Mouse (Mus musculus) liver, embryonic 15.5 days (tissue): ENCODE measurements around the gene Olfr467. TPM values are rescaled to one million over a fixed set of nuclear protein-coding genes. Genes with fewer than 3 reads are reported as not detected.
"Not testable (repeated sequence)": the region's sequence is repeated elsewhere in the genome, so short reads cannot be mapped to it uniquely, and the experiment has no call there.

Experiments
- ATAC-seq: fragments of 200-750 bp; cut with Nextera tagmentation; 2 replicates; pipeline ENCODE4 v1.8.0; 2017; ENCODE audit warnings: moderate number of reproducible peaks, mild to moderate bottlenecking, moderate library complexity; ENCODE audit not compliant: insufficient read depth
- H3K27ac ChIP-seq: fragments of 300-500 bp; sonication (generic); replicated peaks from 2 replicates; pipeline ENCODE4 v1.5.1; 2015; ENCODE audit warnings: mild to moderate bottlenecking, inconsistent platforms
- H3K27me3 ChIP-seq: fragments of 300-500 bp; sonication (generic); 2 replicates; pipeline ENCODE4 v1.6.1; 2015; ENCODE audit warnings: mild to moderate bottlenecking, inconsistent platforms
- H3K36me3 ChIP-seq: fragments of 300-500 bp; sonication (generic); replicated peaks from 2 replicates; pipeline ENCODE4 v1.6.1; 2015; ENCODE audit warnings: moderate library complexity, mild to moderate bottlenecking, inconsistent platforms
- H3K4me1 ChIP-seq: fragments of 300-500 bp; sonication (generic); replicated peaks from 2 replicates; pipeline ENCODE4 v1.6.1; 2015; ENCODE audit warnings: inconsistent platforms
- H3K4me2 ChIP-seq: fragments of 300-500 bp; sonication (generic); 2 replicates; pipeline ENCODE4 v1.6.1; 2015; ENCODE audit warnings: moderate library complexity, mild to moderate bottlenecking, inconsistent platforms
- H3K4me3 ChIP-seq: fragments of 300-500 bp; sonication (generic); replicated peaks from 2 replicates; pipeline ENCODE4 v1.5.1; 2015; ENCODE audit warnings: mild to moderate bottlenecking, inconsistent platforms
- H3K9ac ChIP-seq: fragments of 300-500 bp; sonication (generic); 2 replicates; pipeline ENCODE4 v1.6.1; 2015; ENCODE audit warnings: moderate library complexity, mild to moderate bottlenecking, inconsistent platforms
- H3K9me3 ChIP-seq: fragments of 300-500 bp; sonication (generic); replicated peaks from 2 replicates; pipeline ENCODE4 v1.6.1; 2016; ENCODE audit warnings: inconsistent platforms
- WGBS: fragments of 180-500 bp; shearing (Covaris S2); methylation state at CpG from one replicate; pipeline ENCODE4 v1.1.7; 2015; ENCODE audit warnings: mixed read lengths; ENCODE audit not compliant: insufficient replicate concordance; 5-methylcytosine and 5-hydroxymethylcytosine counted together
- polyA plus RNA-seq: library from polyadenylated mRNA; unstranded; fragments of >200 nt; fragmentation: Nextera tagmentation; extraction: Ambion mirVana; gene quantifications from 2 replicates; pipeline ENCODE4 v1.2.1, GENCODE M21; 2015

The Olfr467 gene
- polyA plus RNA-seq, 1 experiment from 2014 or later: not detected

- not testable (repeated sequence) for ATAC-seq, H3K36me3 ChIP-seq, H3K27ac ChIP-seq, H3K9me3 ChIP-seq, H3K4me2 ChIP-seq, H3K4me1 ChIP-seq, H3K27me3 ChIP-seq, H3K9ac ChIP-seq, H3K4me3 ChIP-seq
- WGBS: 46% methylated on average over 1 of the region's 1 CpGs
These were observed 35.3 kb downstream of the Olfr467 start, which contains the start of gene Olfr470 for GRCm38 (mm10) chr7:107847390-107847789. Gene Olfr470 (minus strand): TSS chr7:107847490.

Other genes with a start within 250 kb of the Olfr467 start
- 1.2 and 1.5 TPM in 2 replicates for gene Olfml1, start 244.8 kb upstream of the Olfr467 start, polyA plus RNA-seq
- gene Ppfibp2, start 217.1 kb upstream of the Olfr467 start, polyA plus RNA-seq: 3.8 and 4.3 TPM in 2 replicates
- gene 5330417H12Rik, start 187.1 kb upstream of the Olfr467 start, polyA plus RNA-seq: not detected in 2 replicates
- not detected in 2 replicates for gene Cyb5r2, start 54.2 kb upstream of the Olfr467 start, polyA plus RNA-seq
- gene Ovch2, start 11.1 kb upstream of the Olfr467 start, polyA plus RNA-seq: not detected in 2 replicates
- not detected in 2 replicates for gene Olfr469, start 13.3 kb downstream of the Olfr467 start, polyA plus RNA-seq
- gene Olfr470, start 35.2 kb downstream of the Olfr467 start, polyA plus RNA-seq: not detected in 2 replicates
- gene Olfr472, start 85.6 kb downstream of the Olfr467 start, polyA plus RNA-seq: not detected in 2 replicates
- not detected in 2 replicates for gene Olfr473, start 118.2 kb downstream of the Olfr467 start, polyA plus RNA-seq
- not detected in 2 replicates for gene Olfr474, start 142.4 kb downstream of the Olfr467 start, polyA plus RNA-seq
- gene Olfr476, start 152.5 kb downstream of the Olfr467 start, polyA plus RNA-seq: not detected in 2 replicates
- not detected in 2 replicates for gene Olfr477, start 174.4 kb downstream of the Olfr467 start, polyA plus RNA-seq
- gene Olfr478, start 221.7 kb downstream of the Olfr467 start, polyA plus RNA-seq: not detected in 2 replicates
- not detected in 2 replicates for gene Olfr479, start 238.4 kb downstream of the Olfr467 start, polyA plus RNA-seq